Mouse (Mus musculus) liver, embryonic 14.5 days (tissue): Measurements from ENCODE around the gene Fancg. TPM values are rescaled to one million over a fixed set of nuclear protein-coding genes. Genes with fewer than 3 reads are reported as not detected.

Experiments used
- ATAC-seq: fragments of 200-750 bp; cut with Nextera tagmentation; 2 replicates; pipeline ENCODE4 v1.8.0; 2017; ENCODE audit warnings: moderate number of reproducible peaks, mild to moderate bottlenecking, moderate library complexity; ENCODE audit not compliant: insufficient read depth
- DNase-seq, 3 experiments: peaks; one replicate each; pipeline ENCODE4 v3.0.0-alpha.2; 2012 to 2013; ENCODE audit warnings: low read depth in 3 of 3, low spot score in 3 of 3
- H3K27ac ChIP-seq: fragments of 300-500 bp; sonication (generic); 2 replicates; pipeline ENCODE4 v1.5.1; 2014; ENCODE audit warnings: moderate library complexity, mild to moderate bottlenecking, control low read depth, inconsistent platforms
- H3K27me3 ChIP-seq: fragments of 300-500 bp; sonication (generic); 2 replicates; pipeline ENCODE4 v1.6.1; 2014; ENCODE audit warnings: mild to moderate bottlenecking, low read length, moderate library complexity; ENCODE audit not compliant: control insufficient read depth, insufficient read depth
- H3K36me3 ChIP-seq: fragments of 300-500 bp; sonication (generic); replicated peaks from 2 replicates; pipeline ENCODE4 v1.6.1; 2014; ENCODE audit warnings: low read depth; ENCODE audit not compliant: control insufficient read depth, insufficient read depth
- H3K4me1 ChIP-seq, 2 experiments: fragments of 200-500 bp in 1 of 2; fragments of 300-500 bp in 1 of 2; sonication (generic) in 1 of 2; replicated peaks; 2 replicates each; pipeline ENCODE4 v1.6.1; 2012 to 2014; ENCODE audit warnings: antibody characterized with exemption in 1 of 2, inconsistent platforms in 1 of 2, low read length in 1 of 2; ENCODE audit not compliant: control insufficient read depth in 2 of 2, insufficient read depth in 2 of 2
- H3K4me2 ChIP-seq: fragments of 300-500 bp; sonication (generic); 2 replicates; pipeline ENCODE4 v1.6.1; 2014; ENCODE audit warnings: low read depth, mild to moderate bottlenecking, control low read depth, moderate library complexity
- H3K4me3 ChIP-seq, 2 experiments: fragments of 200-500 bp in 1 of 2; fragments of 300-500 bp in 1 of 2; sonication (generic) in 1 of 2; 2 replicates each; pipeline ENCODE4 v1.5.1; 2012 to 2014; ENCODE audit warnings: low read depth in 2 of 2, low read length in 2 of 2, mild to moderate bottlenecking in 2 of 2, control low read depth in 1 of 2, inconsistent platforms in 1 of 2, moderate library complexity in 1 of 2; ENCODE audit not compliant: insufficient read depth in 1 of 2
- H3K9ac ChIP-seq: fragments of 300-500 bp; sonication (generic); replicated peaks from 2 replicates; pipeline ENCODE4 v1.6.1; 2014; ENCODE audit warnings: mild to moderate bottlenecking, control low read depth, moderate library complexity
- H3K9me3 ChIP-seq: fragments of 300-500 bp; sonication (generic); 2 replicates; pipeline ENCODE4 v1.6.1; 2016; ENCODE audit warnings: low read length, mixed read lengths; ENCODE audit not compliant: control insufficient read depth
- CTCF ChIP-seq: IDR thresholded peaks from 2 replicates; pipeline ENCODE4 v1.5.1; 2016; ENCODE audit warnings: antibody characterized with exemption, low read depth, control low read depth
- EP300 ChIP-seq: IDR thresholded peaks from 2 replicates; pipeline ENCODE4 v1.6.1; 2016; ENCODE audit warnings: antibody characterized with exemption, low read depth
- WGBS: fragments of 180-500 bp; shearing (Covaris S2); extraction: QIAGEN DNeasy Blood & Tissue Kit; methylation state at CpG from one replicate; pipeline ENCODE4 v1.1.7; 2014; ENCODE audit not compliant: insufficient replicate concordance; 5-methylcytosine and 5-hydroxymethylcytosine counted together
- polyA plus RNA-seq, 2 experiments: library from polyadenylated mRNA; depleted of rRNA in 1 of 2; stranded (reverse) in 1 of 2; unstranded in 1 of 2; fragments of >200 nt; fragmentation: Nextera tagmentation in 1 of 2; extraction: Ambion mirVana in 1 of 2; gene quantifications; 2 replicates each; pipeline versions ENCODE4 v1.2.1 to v1.2.3; 2012 to 2014

The Fancg gene
- polyA plus RNA-seq, 2 experiments = 8.3 to 9.9 TPM

DNA sequence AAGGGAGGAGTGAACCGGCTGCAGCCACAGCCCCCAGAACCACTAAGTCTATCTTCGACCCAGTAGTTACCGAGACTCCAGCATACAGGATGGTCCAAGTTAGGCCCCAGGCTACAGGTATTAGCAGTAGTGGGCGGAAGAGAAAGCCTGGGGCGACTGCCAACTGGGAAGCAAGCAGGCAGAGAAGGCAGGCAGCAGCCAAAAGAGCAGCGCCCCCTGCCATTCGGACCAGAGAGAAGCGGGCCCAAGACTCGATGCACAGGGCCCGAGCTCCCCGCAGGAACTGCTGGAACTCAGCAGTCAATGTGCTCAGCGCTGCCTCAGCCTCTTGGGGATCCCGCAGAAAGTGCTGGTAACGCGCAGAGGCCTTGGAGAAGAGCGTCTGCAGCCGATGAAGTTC, 11.0 kb upstream of the Fancg start:
- no peak overlapping the region for H3K27ac ChIP-seq
- H3K9me3 ChIP-seq = no peaks in the 10 kb centered on the region
- ATAC-seq (no peak), DNase-seq (no peak)
- TF ChIP-seq EP300 (no peak), CTCF (peak; percentile 16; the same call in 1 of the 2 replicates)
- no peak overlapping the region for H3K4me2 ChIP-seq
- H3K4me3 ChIP-seq = no peak overlapping the region
- H3K27me3 ChIP-seq = no peaks in the 10 kb centered on the region
- H3K4me1 ChIP-seq = peaks cover 6 to 12% of the 10 kb centered on the region in 2 experiments
- 82% methylated on average over 17 of the region's 17 CpGs for WGBS
- H3K36me3 ChIP-seq = peaks cover 14% of the 10 kb centered on the region
- H3K9ac ChIP-seq = no peak overlapping the region

- no peak overlapping the region for H3K4me2 ChIP-seq
- H3K9ac ChIP-seq = no peak overlapping the region
- H3K27me3 ChIP-seq = no peaks in the 10 kb centered on the region
- no peaks in the 10 kb centered on the region for H3K9me3 ChIP-seq
- no peak for DNase-seq
- ATAC-seq = no peak
- no peak overlapping the region for H3K27ac ChIP-seq
- 86% methylated on average over 16 of the region's 16 CpGs for WGBS
- no peak overlapping the region for H3K4me3 ChIP-seq
- H3K36me3 ChIP-seq = peaks cover 14% of the 10 kb centered on the region
- H3K4me1 ChIP-seq = peaks cover 6 to 10% of the 10 kb centered on the region in 2 experiments
- no peak for TF ChIP-seq EP300
Measured at GRCm38 (mm10) chr4:43020876-43021275, 10.6 kb upstream of the Fancg start.

GRCm38 (mm10) chr4:43019641-43020465, 9.5 kb upstream of the Fancg start:
- Histone ChIP-seq H3K36me3 (peaks cover 14% of the 10 kb centered on the region), H3K27ac (no peak overlapping the region), H3K9me3 (no peaks in the 10 kb centered on the region), H3K4me3 (no peak overlapping the region), H3K27me3 (no peaks in the 10 kb centered on the region), H3K4me2 (no peak overlapping the region), H3K9ac (no peak overlapping the region; the same call in 1 of the 2 replicates), H3K4me1 (peaks cover 6% of the 10 kb centered on the region in 2 experiments)
- TF ChIP-seq EP300 (peak; percentile 22; the same call in 1 of the 2 replicates), CTCF (no peak)
- ATAC-seq (peak; percentile 34; the same call in 1 of the 2 replicates), DNase-seq (no peak)
- 52% methylated on average over 23 of the region's 23 CpGs for WGBS

DNA sequence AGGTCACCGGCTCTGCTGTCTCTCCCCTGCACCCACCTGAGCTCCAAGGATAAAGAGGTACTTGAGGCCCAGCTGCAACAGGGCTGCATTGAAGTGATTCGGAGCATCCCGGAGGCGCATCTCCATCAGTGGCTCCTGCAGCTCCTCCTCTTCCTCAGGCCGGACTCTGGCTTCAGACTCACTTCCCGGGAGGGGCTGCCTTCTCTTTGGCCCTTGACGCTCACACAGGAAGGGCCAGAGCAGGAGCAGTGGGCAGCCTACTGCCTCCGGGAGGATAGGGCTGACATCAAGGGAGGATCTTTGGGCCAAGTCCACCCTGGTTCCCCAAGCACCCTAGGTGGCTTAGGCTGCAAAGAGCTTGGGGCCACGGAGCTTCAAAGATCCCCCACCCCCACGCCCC, 8.9 kb upstream of the Fancg start:
- peaks cover 14% of the 10 kb centered on the region for H3K36me3 ChIP-seq
- 84% methylated on average over 10 of the region's 10 CpGs for WGBS
- H3K9ac ChIP-seq = no peak overlapping the region
- no peak overlapping the region for H3K4me2 ChIP-seq
- H3K4me1 ChIP-seq = peaks cover under 1 to 4% of the 10 kb centered on the region in 2 experiments; a peak in 2 of 4 replicates
- no peak for TF ChIP-seq EP300
- no peak for TF ChIP-seq CTCF
- no peak overlapping the region for H3K27ac ChIP-seq
- no peak overlapping the region for H3K4me3 ChIP-seq
- DNase-seq (no peak), ATAC-seq (no peak)
- H3K27me3 ChIP-seq = no peaks in the 10 kb centered on the region
- H3K9me3 ChIP-seq = no peaks in the 10 kb centered on the region

- Histone ChIP-seq H3K4me1 (peaks cover 0 to 4% of the 10 kb centered on the region in 2 experiments; a peak in 2 of 4 replicates), H3K27ac (no peak overlapping the region), H3K9ac (no peak overlapping the region), H3K36me3 (peaks cover 10% of the 10 kb centered on the region), H3K27me3 (no peaks in the 10 kb centered on the region), H3K4me2 (no peak overlapping the region), H3K9me3 (no peaks in the 10 kb centered on the region), H3K4me3 (no peak overlapping the region)
- no peak for DNase-seq
- no peak for ATAC-seq
- 91% methylated on average over 4 of the region's 4 CpGs for WGBS
- no peak for TF ChIP-seq CTCF
- TF ChIP-seq EP300 = no peak
Measured at GRCm38 (mm10) chr4:43018156-43018555, 7.8 kb upstream of the Fancg start.
